Mouse (Mus musculus) forebrain, embryonic 12.5 days (tissue): ENCODE data around the gene Ermp1. TPM values are rescaled to one million over a fixed set of nuclear protein-coding genes. Genes with fewer than 3 reads are reported as not detected.

ENCODE experiments used
- ATAC-seq: fragments of 200-750 bp; cut with Nextera tagmentation; 2 replicates; pipeline ENCODE4 v1.8.0; 2017; ENCODE audit warnings: moderate TSS enrichment; ENCODE audit not compliant: low FRiP score
- H3K27ac ChIP-seq: fragments of 300-500 bp; sonication (generic); 2 replicates; pipeline ENCODE4 v1.5.1; 2016; ENCODE audit warnings: mild to moderate bottlenecking
- H3K27me3 ChIP-seq: fragments of 300-500 bp; sonication (generic); 2 replicates; pipeline ENCODE4 v1.6.1; 2016; ENCODE audit warnings: mild to moderate bottlenecking
- H3K36me3 ChIP-seq: fragments of 300-500 bp; sonication (generic); replicated peaks from 2 replicates; pipeline ENCODE4 v1.6.1; 2016; ENCODE audit warnings: mild to moderate bottlenecking
- H3K4me1 ChIP-seq: fragments of 300-500 bp; sonication (generic); 2 replicates; pipeline ENCODE4 v1.6.1; 2016
- H3K4me2 ChIP-seq: fragments of 300-500 bp; sonication (generic); 2 replicates; pipeline ENCODE4 v1.6.1; 2016; ENCODE audit warnings: mild to moderate bottlenecking, moderate library complexity
- H3K4me3 ChIP-seq: fragments of 300-500 bp; sonication (generic); replicated peaks from 2 replicates; pipeline ENCODE4 v1.5.1; 2016; ENCODE audit warnings: mild to moderate bottlenecking
- H3K9ac ChIP-seq: fragments of 300-500 bp; sonication (generic); 2 replicates; pipeline ENCODE4 v1.6.1; 2016; ENCODE audit warnings: mild to moderate bottlenecking
- H3K9me3 ChIP-seq: fragments of 300-500 bp; sonication (generic); 2 replicates; pipeline ENCODE4 v1.6.1; 2016
- WGBS: fragments of 180-500 bp; shearing (Covaris S2); methylation state at CpG from one replicate; pipeline ENCODE4 v1.1.7; 2016; 5-methylcytosine and 5-hydroxymethylcytosine counted together
- polyA plus RNA-seq: library from polyadenylated mRNA; unstranded; fragments of >200 nt; fragmentation: Nextera tagmentation; extraction: Ambion mirVana; gene quantifications from 2 replicates; pipeline ENCODE4 v1.2.1, GENCODE M21; 2016

Gene Ermp1
- polyA plus RNA-seq, 1 experiment from 2014 or later = 14.6 TPM

DNA sequence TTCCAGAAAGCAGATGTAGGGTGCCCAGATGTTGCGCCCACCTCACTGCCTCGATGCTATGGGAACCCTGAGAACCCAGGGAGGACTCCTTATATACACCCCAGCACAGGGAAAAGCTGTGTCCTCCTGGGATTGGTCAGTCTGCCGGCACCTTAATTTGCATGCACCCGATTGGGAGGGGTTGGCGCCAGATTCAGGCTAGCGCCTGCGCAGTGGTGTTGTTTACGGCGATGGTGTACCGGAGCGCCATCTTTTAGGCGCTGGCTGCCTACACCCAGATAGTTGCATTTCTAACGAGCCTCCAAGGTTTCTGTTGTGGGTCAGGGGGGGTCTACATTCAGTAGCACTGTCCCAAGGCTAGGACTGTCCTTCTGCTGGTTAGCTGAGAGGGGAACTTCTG, 24.4 kb upstream of the Ermp1 start:
- ATAC-seq = no peak
- Histone ChIP-seq H3K4me3 (no peak overlapping the region), H3K4me1 (no peaks in the 10 kb centered on the region), H3K27me3 (no peaks in the 10 kb centered on the region), H3K4me2 (no peak overlapping the region), H3K9ac (no peak overlapping the region), H3K9me3 (no peaks in the 10 kb centered on the region), H3K27ac (no peak overlapping the region), H3K36me3 (no peaks in the 10 kb centered on the region)
- 96% methylated on average over 13 of the region's 13 CpGs for whole genome bisulfite sequencing

DNA sequence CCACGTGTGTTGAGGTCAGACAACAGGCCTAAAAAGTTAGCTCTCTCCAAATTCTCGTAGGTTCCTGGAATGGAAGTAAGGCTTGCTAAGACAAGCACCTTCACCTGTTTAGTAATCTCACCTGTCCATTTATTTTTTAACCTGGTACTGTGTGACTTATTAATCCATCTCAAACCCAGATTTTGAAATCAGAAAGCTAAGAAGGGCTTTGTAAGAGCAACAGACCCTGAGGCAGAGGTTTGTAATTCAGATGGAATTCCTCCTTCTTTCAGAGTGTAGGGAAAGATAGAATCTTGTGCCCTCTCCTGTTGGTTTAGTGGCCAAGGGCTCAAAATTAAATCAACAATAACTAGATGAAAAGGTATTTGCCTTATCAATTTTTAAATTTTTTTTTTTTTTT, 22.9 kb upstream of the Ermp1 start:
- Histone ChIP-seq H3K9me3 (no peaks in the 10 kb centered on the region), H3K27ac (no peak overlapping the region), H3K4me1 (no peaks in the 10 kb centered on the region), H3K4me2 (no peak overlapping the region), H3K36me3 (no peaks in the 10 kb centered on the region), H3K4me3 (no peak overlapping the region), H3K27me3 (no peaks in the 10 kb centered on the region), H3K9ac (no peak overlapping the region)
- no peak for ATAC-seq
- 71% methylated on average over 2 of the region's 2 CpGs for WGBS

DNA sequence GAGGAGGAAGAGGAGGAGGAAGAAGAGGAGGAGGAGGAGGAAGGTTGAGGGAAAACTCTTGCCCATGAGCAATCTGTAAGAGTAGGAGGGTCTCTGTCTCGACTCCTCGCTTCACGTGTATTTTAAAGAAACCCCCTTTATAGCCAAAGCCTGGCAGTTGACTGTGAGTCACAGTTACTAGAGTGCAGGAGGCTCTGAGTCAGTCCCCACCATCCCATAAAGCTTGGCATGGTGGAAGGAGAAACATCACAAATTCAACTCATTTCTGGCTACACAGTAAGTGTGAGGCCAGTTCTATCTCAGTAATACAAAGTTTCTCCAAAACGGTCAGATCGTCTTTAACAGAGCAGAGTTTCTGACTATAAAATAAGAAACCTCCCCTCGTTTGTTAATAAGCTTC, 22.0 kb upstream of the Ermp1 start:
- 91% methylated on average over 6 of the region's 6 CpGs for WGBS
- no peak for ATAC-seq
- no peak overlapping the region for H3K27ac ChIP-seq
- no peaks in the 10 kb centered on the region for H3K36me3 ChIP-seq
- H3K27me3 ChIP-seq = no peaks in the 10 kb centered on the region
- no peak overlapping the region for H3K4me3 ChIP-seq
- H3K4me2 ChIP-seq = no peak overlapping the region
- no peaks in the 10 kb centered on the region for H3K9me3 ChIP-seq
- no peaks in the 10 kb centered on the region for H3K4me1 ChIP-seq
- no peak overlapping the region for H3K9ac ChIP-seq

DNA sequence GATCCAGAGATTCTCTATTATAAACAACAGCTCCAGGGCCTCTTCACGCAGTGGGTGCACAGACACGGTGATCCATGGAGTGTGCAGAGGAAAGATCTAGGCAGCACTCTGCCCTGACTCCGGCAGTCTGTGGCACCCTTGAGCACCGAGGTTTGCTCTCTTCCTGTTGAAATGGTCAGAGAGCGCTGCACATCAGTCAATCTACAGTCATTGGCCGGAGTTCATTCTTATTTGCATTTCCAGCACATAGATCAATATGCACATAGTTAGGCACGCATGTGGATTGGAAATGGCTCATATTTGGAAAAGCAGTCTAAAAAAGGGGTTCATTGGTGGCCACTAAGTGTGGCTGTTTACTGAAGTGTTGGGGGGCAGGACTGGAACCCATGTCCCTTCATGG, 19.9 kb upstream of the Ermp1 start:
- H3K4me1 ChIP-seq = no peaks in the 10 kb centered on the region
- no peak for ATAC-seq
- WGBS = 88% methylated on average over 7 of the region's 7 CpGs

DNA sequence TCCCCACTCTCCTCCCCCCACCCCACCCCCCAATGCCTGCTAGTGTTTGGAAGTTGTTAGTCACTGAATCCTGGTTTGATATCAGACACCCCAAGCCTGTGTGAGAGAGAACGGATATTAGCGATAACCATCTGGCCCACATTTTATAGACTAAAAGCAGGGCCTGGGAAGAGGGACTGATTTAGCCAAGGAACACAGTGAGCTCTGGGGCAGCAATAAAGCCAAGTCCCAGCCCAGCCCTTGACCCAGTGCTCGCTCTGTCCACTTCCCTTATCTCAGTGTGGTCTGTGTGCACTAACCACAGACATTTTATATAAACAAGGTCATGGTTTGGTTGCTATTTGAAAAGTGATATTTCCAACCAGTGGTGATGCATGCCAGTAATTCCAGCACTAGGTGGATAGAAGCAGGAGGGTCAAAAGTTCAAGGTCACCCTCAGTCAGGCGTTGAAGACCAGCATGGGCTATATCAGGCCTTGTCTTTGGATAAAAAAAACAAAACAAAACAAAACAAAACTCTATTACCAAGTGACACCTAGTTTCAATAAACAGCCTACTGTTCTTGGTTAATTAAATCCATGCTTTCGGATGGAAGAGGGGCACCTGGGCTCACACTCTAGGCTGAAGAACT, 18.9 kb upstream of the Ermp1 start:
- WGBS = 83% methylated on average over 5 of the region's 5 CpGs
- no peaks in the 10 kb centered on the region for H3K4me1 ChIP-seq
- no peak for ATAC-seq

More for the DNA sequence above, 19.9 kb upstream of the Ermp1 start:
- Histone ChIP-seq H3K4me2 (no peak overlapping the region), H3K9me3 (no peaks in the 10 kb centered on the region), H3K27ac (no peak overlapping the region), H3K27me3 (no peaks in the 10 kb centered on the region), H3K9ac (no peak overlapping the region), H3K4me3 (no peak overlapping the region), H3K36me3 (no peaks in the 10 kb centered on the region)

DNA sequence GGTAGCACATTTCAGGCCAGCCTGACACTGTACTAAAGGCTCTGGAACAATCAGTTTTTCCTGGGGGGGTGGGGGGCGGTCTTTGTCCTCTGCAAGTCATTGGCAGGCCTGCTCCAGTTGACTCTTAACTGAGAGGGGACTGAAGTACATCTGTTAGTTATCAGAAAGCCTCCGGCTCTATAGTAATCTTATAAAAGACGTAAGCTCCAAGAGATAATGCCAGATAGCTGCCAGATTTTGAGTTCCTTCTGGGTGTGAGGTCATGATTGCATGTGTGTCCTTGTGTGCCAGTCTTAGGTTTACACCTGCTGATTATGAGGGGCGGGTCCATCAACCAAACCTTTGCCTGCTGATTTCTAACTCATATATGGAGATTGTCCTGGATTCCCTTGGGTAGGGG, 17.9 kb upstream of the Ermp1 start:
- no peaks in the 10 kb centered on the region for H3K27me3 ChIP-seq
- H3K36me3 ChIP-seq = no peaks in the 10 kb centered on the region
- ATAC-seq = no peak
- H3K9ac ChIP-seq = no peak overlapping the region
- no peaks in the 10 kb centered on the region for H3K9me3 ChIP-seq
- no peak overlapping the region for H3K4me3 ChIP-seq
- H3K4me1 ChIP-seq = no peaks in the 10 kb centered on the region
- H3K4me2 ChIP-seq = no peak overlapping the region
- WGBS = 84% methylated on average over 4 of the region's 4 CpGs
- no peak overlapping the region for H3K27ac ChIP-seq

More for the DNA sequence above, 18.9 kb upstream of the Ermp1 start:
- H3K36me3 ChIP-seq = no peaks in the 10 kb centered on the region
- H3K9me3 ChIP-seq = no peaks in the 10 kb centered on the region
- H3K4me3 ChIP-seq = no peak overlapping the region
- H3K4me2 ChIP-seq = no peak overlapping the region
- H3K27me3 ChIP-seq = no peaks in the 10 kb centered on the region
- H3K9ac ChIP-seq = no peak overlapping the region
- no peak overlapping the region for H3K27ac ChIP-seq

DNA sequence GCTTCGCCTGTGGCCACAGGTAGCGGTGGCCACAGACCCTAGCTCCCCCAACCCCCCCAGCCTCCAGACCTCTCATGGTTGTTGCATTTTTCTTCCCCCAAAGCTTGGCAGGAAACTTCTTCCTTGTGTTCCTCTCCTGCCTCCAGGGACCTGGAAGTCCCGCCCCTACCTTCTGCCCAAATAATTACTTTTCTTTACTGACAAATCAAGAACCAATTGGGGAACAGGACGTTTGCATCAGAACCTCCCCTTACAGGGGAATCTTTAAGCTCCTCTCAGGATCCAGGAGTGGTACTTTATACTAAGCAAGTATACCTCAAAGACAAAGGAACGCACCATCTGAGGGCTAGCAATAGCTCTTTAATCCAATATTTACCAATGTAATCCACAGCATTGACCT, 16.7 kb upstream of the Ermp1 start:
- H3K36me3 ChIP-seq = no peaks in the 10 kb centered on the region
- WGBS = 83% methylated on average over 5 of the region's 5 CpGs
- H3K4me2 ChIP-seq = no peak overlapping the region
- ATAC-seq = no peak
- no peak overlapping the region for H3K4me3 ChIP-seq
- H3K9me3 ChIP-seq = no peaks in the 10 kb centered on the region
- no peaks in the 10 kb centered on the region for H3K4me1 ChIP-seq
- H3K27me3 ChIP-seq = no peaks in the 10 kb centered on the region
- no peak overlapping the region for H3K9ac ChIP-seq
- no peak overlapping the region for H3K27ac ChIP-seq

DNA sequence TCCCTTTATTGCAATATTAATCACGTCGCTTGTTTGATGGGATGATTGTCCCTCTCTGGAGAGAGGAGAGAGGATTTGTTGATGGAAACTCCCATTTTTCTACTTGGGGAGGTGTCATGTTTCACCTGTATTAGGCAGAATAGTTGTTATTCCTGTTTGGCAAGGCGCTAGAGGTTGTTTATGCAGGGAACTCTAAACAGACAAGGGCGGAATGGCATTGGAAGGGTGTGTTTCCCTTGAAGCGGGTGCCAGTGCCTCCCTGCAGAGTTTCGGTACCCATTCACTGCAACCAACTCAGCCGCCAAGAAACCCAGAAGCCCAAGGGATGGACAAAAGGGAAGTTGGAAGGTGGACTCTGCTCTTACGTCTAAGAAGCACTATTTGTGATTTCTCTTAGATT, 15.6 kb upstream of the Ermp1 start:
- Histone ChIP-seq H3K36me3 (no peaks in the 10 kb centered on the region), H3K9me3 (no peaks in the 10 kb centered on the region), H3K9ac (no peak overlapping the region), H3K4me1 (no peaks in the 10 kb centered on the region), H3K27ac (no peak overlapping the region), H3K27me3 (no peaks in the 10 kb centered on the region), H3K4me3 (no peak overlapping the region), H3K4me2 (no peak overlapping the region)
- no peak for ATAC-seq
- 77% methylated on average over 8 of the region's 8 CpGs for WGBS

DNA sequence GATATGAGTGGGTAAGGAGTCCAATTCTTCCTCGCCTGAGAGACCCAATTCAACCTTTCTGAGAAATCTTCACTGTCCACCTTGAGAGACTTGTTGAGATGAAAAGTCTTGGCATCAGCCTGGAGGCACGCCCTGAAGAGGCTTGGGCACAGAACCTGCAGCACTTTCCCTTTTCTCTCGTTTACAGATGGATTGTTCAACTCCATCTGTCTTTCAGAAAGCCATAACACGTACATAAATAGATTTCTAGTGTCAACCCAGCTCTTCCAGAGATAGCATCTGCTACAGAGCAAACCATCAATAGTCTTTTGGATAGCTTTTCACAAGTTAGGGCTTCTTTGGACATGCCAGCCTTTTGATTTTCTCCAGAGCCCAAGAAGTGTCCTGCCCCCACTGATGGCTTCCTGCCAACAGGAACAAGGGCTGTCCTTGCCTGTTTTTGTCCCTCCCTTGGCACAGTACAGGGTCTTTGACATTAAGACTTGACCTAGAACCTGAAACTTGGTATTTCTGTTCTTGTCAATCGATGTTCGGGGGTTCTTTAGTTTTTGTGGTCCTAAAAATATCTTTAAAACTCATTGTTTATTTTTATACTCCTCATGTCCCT, 13.9 kb upstream of the Ermp1 start:
- H3K9me3 ChIP-seq = no peaks in the 10 kb centered on the region
- H3K4me1 ChIP-seq = no peaks in the 10 kb centered on the region
- no peak overlapping the region for H3K27ac ChIP-seq
- no peak overlapping the region for H3K9ac ChIP-seq
- H3K27me3 ChIP-seq = no peaks in the 10 kb centered on the region
- ATAC-seq = no peak
- no peak overlapping the region for H3K4me3 ChIP-seq
- 84% methylated on average over 6 of the region's 6 CpGs for WGBS
- H3K4me2 ChIP-seq = no peak overlapping the region
- H3K36me3 ChIP-seq = no peaks in the 10 kb centered on the region

DNA sequence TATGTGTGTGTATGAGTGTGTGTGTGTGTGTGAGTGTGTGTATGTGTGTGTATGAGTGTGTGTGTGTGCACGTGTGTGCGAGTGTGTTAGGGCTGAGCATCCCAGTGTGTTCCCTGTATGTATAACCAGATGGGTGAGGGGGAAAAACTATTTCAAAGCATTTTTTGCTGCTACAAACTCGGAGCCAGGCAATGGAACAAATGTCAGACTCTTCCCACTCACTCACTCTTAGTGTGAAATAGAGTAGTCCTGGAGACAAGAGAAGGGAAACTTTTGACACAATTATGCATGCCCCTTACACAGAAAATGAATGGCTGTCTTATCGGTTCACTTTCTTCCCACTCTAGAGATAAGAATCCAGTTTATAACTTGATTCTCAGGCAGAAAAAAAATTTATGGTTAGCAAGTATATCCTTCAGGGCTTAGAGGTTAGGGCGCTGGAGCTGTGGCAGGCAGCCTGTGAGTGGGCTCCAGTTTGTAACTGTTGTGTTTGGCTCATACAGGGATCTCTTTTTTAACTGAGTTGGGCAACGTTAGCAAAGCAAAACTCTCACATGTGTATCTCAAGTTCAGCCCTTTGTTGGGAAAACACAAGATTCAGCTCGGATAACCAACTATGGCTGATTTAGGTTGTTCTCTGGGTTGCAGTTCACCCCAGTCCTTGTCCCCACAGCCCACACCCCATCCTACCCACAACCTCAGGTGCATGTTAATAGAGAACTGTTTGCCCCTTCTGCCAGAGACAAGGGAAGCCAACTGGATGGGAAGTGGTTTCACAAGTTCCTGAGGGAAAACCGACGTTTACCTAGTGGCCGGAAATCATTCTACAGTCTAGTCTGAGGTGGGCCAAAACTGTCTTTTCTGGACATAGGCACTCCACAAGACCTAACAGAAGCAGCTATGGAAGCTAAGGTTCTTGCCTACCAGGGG, 12.9 kb upstream of the Ermp1 start:
- Histone ChIP-seq H3K27me3 (no peaks in the 10 kb centered on the region), H3K4me3 (no peak overlapping the region), H3K4me2 (no peak overlapping the region), H3K4me1 (no peaks in the 10 kb centered on the region), H3K36me3 (no peaks in the 10 kb centered on the region), H3K27ac (no peak overlapping the region), H3K9ac (no peak overlapping the region), H3K9me3 (no peaks in the 10 kb centered on the region)
- 88% methylated on average over 10 of the region's 10 CpGs for WGBS
- no peak for ATAC-seq

DNA sequence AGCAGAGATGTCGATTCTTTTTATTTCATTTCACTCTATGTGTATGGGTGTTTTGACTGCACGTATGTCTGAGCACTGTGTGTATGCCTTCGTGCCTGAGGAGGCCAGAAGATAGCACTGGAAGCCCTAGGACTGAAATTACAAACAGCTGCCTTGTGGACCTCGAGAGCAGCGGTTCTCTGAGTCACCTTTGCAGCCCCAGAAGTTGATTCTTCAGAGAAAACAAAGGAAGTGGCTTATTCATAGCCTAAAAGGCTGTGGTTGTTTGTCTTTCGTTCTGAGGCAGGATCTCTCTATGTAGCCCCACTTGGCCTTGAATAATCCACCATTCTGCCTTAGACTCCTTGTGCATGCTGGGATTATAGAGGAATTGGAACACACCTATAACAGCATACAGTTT, 11.5 kb upstream of the Ermp1 start:
- Histone ChIP-seq H3K4me2 (no peak overlapping the region), H3K36me3 (no peaks in the 10 kb centered on the region), H3K9ac (no peak overlapping the region), H3K27me3 (no peaks in the 10 kb centered on the region), H3K9me3 (no peaks in the 10 kb centered on the region), H3K4me1 (no peaks in the 10 kb centered on the region), H3K4me3 (no peak overlapping the region), H3K27ac (no peak overlapping the region)
- no peak for ATAC-seq
- WGBS = 71% methylated on average over 6 of the region's 6 CpGs

DNA sequence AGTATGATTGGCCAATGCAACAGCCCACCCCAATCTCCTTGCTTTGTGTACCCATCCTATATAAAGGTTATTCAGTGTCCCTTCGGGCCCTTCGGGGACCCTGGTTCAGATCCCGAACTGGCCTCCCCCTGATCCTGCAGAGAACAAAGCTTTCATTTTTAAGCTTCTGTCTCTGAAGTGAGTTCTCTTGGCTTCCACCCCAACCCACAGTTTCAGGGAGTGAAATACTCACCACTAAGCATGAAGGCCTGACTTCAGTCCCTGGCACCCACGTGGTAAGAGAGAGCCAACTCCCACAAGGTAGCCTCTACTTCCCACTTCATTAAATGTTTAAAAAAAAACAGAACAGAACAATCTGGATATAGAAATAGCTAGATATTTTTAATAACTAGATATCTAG, 10.6 kb upstream of the Ermp1 start:
- H3K4me1 ChIP-seq = no peaks in the 10 kb centered on the region
- H3K27me3 ChIP-seq = no peaks in the 10 kb centered on the region
- H3K36me3 ChIP-seq = no peaks in the 10 kb centered on the region
- no peak overlapping the region for H3K4me3 ChIP-seq
- no peaks in the 10 kb centered on the region for H3K9me3 ChIP-seq
- H3K4me2 ChIP-seq = no peak overlapping the region
- H3K27ac ChIP-seq = no peak overlapping the region
- ATAC-seq = no peak
- no peak overlapping the region for H3K9ac ChIP-seq
- 94% methylated on average over 4 of the region's 4 CpGs for WGBS
